Mouse (Mus musculus): ENCODE data around the gene Pth2. TPM values are rescaled to one million over a fixed set of nuclear protein-coding genes. Genes with fewer than 3 reads are reported as not detected.

Gene Pth2
- polyA plus RNA-seq (2015; fragmentation: Nextera tagmentation; extraction: Ambion mirVana) = not detected in 2 replicates

DNA sequence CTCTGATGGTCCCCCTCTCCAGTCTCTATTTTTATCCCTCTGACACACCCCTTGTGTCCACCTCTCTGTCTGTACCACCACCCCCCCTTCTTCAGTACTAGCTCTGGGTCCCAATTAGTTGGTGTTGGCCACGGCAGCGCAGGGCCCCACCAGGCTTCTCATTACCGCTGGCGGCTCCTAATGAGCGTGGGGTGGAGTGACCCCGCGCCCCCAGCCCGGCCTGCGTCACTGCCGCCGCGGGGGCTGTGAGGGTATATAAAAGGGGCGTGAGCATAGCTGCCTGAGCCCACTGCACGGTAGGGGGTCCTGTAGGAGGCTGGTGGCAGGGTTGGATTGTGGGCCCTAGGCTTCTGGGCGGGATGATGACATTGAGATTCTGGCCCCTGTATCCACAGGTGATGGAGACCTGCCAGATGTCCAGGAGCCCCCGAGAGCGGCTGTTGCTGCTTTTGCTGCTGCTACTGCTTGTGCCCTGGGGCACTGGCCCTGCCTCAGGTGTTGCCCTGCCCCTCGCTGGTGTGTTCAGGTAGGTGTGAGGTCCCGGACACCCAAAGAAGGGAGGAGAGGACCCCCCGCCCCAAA, at the start of gene Pth2:
Pth2 (plus strand) TSS at position 100 of the 582 bp plus-strand sequence.
- Histone ChIP-seq H3K4me2 (no peak within 1 kb of the TSS), H3K27ac (no peak within 1 kb of the TSS), H3K27me3 (peaks cover 99% of the 10 kb centered on the region), H3K36me3 (no peaks in the 10 kb centered on the region), H3K4me3 (peak within 1 kb of the TSS; percentile 4; the same call in 1 of the 2 replicates), H3K4me1 (peaks cover 22% of the 10 kb centered on the region), H3K9ac (no peak within 1 kb of the TSS), H3K9me3 (no peaks in the 10 kb centered on the region)
- WGBS = 10% methylated on average over 20 of the region's 20 CpGs
- no peak for ATAC-seq (ENCODE audit: insufficient number of reproducible peaks, low FRiP score, low TSS enrichment, low read depth)

- Histone ChIP-seq H3K9ac (no peak overlapping the region), H3K36me3 (peaks cover 7% of the 10 kb centered on the region), H3K4me1 (peaks cover 31% of the 10 kb centered on the region), H3K27me3 (0 out of 2 replicates have a peak, but pooled peaks cover 6% of the 10 kb centered on the region), H3K9me3 (no peaks in the 10 kb centered on the region), H3K27ac (no peak overlapping the region), H3K4me3 (no peak overlapping the region), H3K4me2 (no peak overlapping the region)
- ATAC-seq (ENCODE audit: insufficient number of reproducible peaks, low FRiP score, low TSS enrichment, low read depth) = no peak
- WGBS = 83% methylated on average over 11 of the region's 11 CpGs
Observed at GRCm38 (mm10) chr7:45131850-45132249, 48.9 kb upstream of the Pth2 start.

DNA sequence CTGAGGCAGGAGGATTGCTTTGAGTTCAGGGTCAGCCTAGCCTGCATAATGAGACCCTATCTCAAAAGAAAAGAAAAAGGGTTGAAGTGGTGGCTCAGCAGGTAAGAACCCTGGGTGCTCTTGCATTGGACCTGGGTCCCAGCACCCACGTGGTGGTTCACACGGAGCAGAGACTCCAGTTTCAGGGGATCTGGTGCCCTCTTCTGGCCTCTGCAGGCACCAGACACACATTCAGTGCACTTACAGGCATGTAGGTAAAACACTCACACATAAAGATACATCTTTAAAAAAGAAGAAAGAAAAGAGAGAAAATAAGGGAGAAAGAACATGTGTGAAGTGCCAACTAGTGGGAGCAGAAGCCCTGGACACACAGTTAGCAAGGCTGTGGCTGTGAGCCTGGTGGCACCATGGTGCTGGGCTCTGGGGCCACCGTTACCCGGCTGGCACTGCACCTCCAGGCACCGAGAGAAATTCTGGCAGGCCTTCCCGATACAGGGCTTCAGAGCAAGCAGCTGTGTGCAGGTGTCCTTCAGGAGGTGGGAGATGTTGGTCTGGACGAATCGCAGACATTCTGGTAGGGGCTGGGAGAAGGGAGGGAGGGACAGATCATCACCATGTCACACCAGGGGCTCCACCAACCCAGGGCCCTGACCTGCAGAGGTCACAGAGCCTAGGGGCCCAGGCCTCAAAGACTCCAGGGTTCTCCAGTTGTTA, 47.2 kb upstream of the Pth2 start:
- Histone ChIP-seq H3K9ac (no peak overlapping the region), H3K27ac (no peak overlapping the region), H3K36me3 (no peaks in the 10 kb centered on the region), H3K9me3 (no peaks in the 10 kb centered on the region), H3K27me3 (0 out of 2 replicates have a peak, but pooled peaks cover 6% of the 10 kb centered on the region), H3K4me3 (no peak overlapping the region), H3K4me1 (peaks cover 24% of the 10 kb centered on the region), H3K4me2 (no peak overlapping the region)
- 71% methylated on average over 8 of the region's 8 CpGs for WGBS
- no peak for ATAC-seq (ENCODE audit: insufficient number of reproducible peaks, low FRiP score, low TSS enrichment, low read depth)

- H3K4me1 ChIP-seq = peaks cover 19% of the 10 kb centered on the region
- H3K27ac ChIP-seq = no peak overlapping the region
- peak; percentile 46; the same call in 1 of the 2 replicates for ATAC-seq (ENCODE audit: insufficient number of reproducible peaks, low FRiP score, low TSS enrichment, low read depth)
- peak overlapping the region; percentile 12; the same call in 1 of the 2 replicates for H3K4me2 ChIP-seq
- H3K9me3 ChIP-seq = no peaks in the 10 kb centered on the region
- H3K4me3 ChIP-seq = no peak overlapping the region
- no peaks in the 10 kb centered on the region for H3K36me3 ChIP-seq
- WGBS = 13% methylated on average over 12 of the region's 12 CpGs
- H3K27me3 ChIP-seq = 0 out of 2 replicates have a peak, but pooled peaks cover 6% of the 10 kb centered on the region
- no peak overlapping the region for H3K9ac ChIP-seq
Observed at GRCm38 (mm10) chr7:45134544-45135026, 46.2 kb upstream of the Pth2 start.

GRCm38 (mm10) chr7:45135370-45135769, 45.4 kb upstream of the Pth2 start:
- Histone ChIP-seq H3K27ac (no peak overlapping the region; the same call in 1 of the 2 replicates), H3K4me1 (peaks cover 15% of the 10 kb centered on the region), H3K9me3 (no peaks in the 10 kb centered on the region), H3K36me3 (no peaks in the 10 kb centered on the region), H3K9ac (no peak overlapping the region), H3K4me2 (peak overlapping the region; percentile 87; the same call in 1 of the 2 replicates), H3K4me3 (peak overlapping the region; percentile 54), H3K27me3 (0 out of 2 replicates have a peak, but pooled peaks cover 6% of the 10 kb centered on the region)
- no peak for ATAC-seq (ENCODE audit: insufficient number of reproducible peaks, low FRiP score, low TSS enrichment, low read depth)
- 73% methylated on average over 3 of the region's 3 CpGs for WGBS

- Histone ChIP-seq H3K27me3 (0 out of 2 replicates have a peak, but pooled peaks cover 6% of the 10 kb centered on the region), H3K9me3 (no peaks in the 10 kb centered on the region), H3K27ac (peak within 1 kb of the TSS; percentile 51; the same call in 1 of the 2 replicates), H3K4me3 (peak within 1 kb of the TSS; percentile 54), H3K4me2 (peak within 1 kb of the TSS; percentile 87), H3K9ac (peak within 1 kb of the TSS; percentile 42), H3K4me1 (peaks cover 15% of the 10 kb centered on the region), H3K36me3 (no peaks in the 10 kb centered on the region)
- 1% methylated on average over 29 of the region's 29 CpGs for WGBS
- ATAC-seq (ENCODE audit: insufficient number of reproducible peaks, low FRiP score, low TSS enrichment, low read depth) = peak; percentile 68; the same call in 1 of the 2 replicates
Observed at GRCm38 (mm10) chr7:45135993-45136567, 44.7 kb upstream of the Pth2 start, which contains the start of the genes Gm45713 and Flt3l. Gene Gm45713, minus strand, starts transcription at chr7:45136231. Gene Flt3l, minus strand, starts transcription at chr7:45136432.

DNA sequence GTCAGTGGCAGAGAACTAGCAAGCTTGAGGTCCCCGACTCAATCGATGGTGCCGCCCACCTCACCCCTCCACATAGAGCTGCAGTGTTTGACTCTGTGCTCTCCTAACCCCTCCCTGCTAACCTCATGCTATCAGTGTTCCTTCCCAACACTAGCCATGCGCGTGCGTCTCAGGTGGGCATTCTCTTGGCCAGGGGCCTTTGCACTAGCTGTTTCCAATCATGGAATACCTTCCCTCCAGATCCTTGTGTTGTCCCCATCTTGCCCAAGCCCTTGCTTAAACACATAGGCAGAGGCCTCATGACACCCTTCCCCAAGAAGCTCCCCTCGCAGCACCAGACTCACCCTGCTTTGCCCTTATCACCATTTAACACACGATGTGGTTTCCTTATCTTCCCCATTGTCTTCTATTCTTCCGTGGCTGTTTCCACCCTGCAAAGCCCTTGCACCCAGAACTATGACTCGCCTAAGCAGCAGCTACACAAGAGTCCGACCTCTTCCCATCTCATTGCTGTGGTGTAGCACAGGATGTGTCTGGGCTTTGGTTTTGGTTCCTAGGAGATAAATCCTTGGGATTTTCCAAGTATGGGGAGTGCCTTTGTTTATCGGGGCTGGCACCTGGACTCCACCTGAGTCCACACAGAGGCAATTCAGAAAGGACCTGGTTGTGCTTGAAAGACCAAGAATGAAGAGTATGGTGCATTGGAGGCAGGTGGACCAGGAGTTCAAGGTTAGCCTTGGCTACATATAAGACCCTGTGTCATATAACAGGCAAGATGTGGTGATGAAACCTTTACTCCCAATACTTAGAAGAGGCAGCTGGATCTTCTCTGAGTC, 43.4 kb upstream of the Pth2 start:
- no peak for ATAC-seq (ENCODE audit: insufficient number of reproducible peaks, low FRiP score, low TSS enrichment, low read depth)
- 81% methylated on average over 12 of the region's 12 CpGs for WGBS
- 0 out of 2 replicates have a peak, but pooled peaks cover 6% of the 10 kb centered on the region for H3K27me3 ChIP-seq

DNA sequence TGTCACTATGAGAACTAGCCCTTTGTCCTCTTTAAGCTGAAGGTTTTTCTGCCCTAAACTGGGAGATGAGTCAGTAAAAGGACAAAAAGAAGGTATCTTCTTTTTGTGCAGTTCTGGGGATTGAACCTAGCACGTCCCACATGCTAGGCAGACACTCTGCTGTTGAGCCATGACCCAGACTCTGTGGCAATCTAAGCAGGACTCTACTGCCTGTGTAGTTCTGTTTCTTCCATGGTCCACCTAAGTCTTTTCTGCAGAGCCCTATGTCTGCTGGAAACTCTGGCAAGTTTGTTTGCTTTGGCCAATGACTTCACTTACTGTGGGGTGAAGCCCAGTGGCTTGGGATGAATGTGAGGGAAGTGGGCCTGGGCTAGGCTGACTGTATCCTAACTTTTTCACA, 42.4 kb upstream of the Pth2 start:
- Histone ChIP-seq H3K4me2 (no peak overlapping the region), H3K9me3 (no peaks in the 10 kb centered on the region), H3K36me3 (peaks cover 17% of the 10 kb centered on the region), H3K27ac (no peak overlapping the region), H3K9ac (no peak overlapping the region), H3K4me3 (no peak overlapping the region), H3K27me3 (0 out of 2 replicates have a peak, but pooled peaks cover 6% of the 10 kb centered on the region), H3K4me1 (peaks cover 15% of the 10 kb centered on the region)
- no peak for ATAC-seq (ENCODE audit: insufficient number of reproducible peaks, low FRiP score, low TSS enrichment, low read depth)
- 79% methylated on average over 1 of the region's 1 CpGs for WGBS

More for the DNA sequence above, 43.4 kb upstream of the Pth2 start:
- peaks cover 15% of the 10 kb centered on the region for H3K4me1 ChIP-seq
- no peak overlapping the region for H3K27ac ChIP-seq
- H3K9me3 ChIP-seq = no peaks in the 10 kb centered on the region
- no peak overlapping the region for H3K4me3 ChIP-seq
- H3K4me2 ChIP-seq = no peak overlapping the region
- H3K9ac ChIP-seq = no peak overlapping the region
- H3K36me3 ChIP-seq = peaks cover 8% of the 10 kb centered on the region

DNA sequence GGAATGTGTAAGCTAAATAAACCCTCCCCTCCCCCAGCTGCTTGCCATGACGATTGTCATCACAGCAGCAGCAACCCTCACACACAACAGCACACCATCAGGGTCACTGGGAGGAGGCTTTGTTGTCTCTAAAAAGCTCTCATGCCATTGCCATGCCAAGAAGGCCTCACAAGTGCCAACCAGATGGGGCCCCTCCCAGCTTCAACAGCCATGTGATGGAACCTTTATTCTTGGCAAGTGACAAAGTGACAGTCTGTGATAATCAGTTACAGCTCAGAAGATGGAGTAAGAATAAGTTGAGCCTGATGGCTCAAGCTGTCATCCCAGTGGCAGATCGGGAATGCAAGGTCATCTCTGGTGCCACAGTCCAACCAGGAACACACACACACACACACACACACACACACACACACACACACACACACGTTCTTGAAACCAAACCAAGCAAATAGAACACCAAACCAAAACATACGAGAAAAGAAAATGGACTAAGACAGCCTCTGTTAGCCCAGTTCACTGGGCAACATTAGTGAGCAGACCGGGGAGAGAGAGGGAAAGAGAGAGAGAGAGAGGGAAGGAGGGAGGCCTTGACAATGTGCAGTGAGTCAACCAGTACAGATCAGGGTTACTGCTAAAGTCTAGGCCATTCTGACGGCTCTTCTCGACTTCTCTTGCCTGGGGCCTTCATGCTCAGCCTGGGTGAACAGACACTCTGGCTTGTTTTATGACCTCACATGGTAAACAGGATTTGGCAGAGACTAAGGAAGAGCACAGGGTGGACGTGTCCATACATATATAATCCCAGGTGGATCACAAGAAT, 40.7 kb upstream of the Pth2 start:
- H3K27me3 ChIP-seq = 0 out of 2 replicates have a peak, but pooled peaks cover 5% of the 10 kb centered on the region
- H3K36me3 ChIP-seq = peaks cover 34% of the 10 kb centered on the region
- no peak for ATAC-seq (ENCODE audit: insufficient number of reproducible peaks, low FRiP score, low TSS enrichment, low read depth)
- no peak overlapping the region for H3K4me3 ChIP-seq
- peaks cover 9% of the 10 kb centered on the region for H3K4me1 ChIP-seq
- H3K9ac ChIP-seq = no peak overlapping the region
- 63% methylated on average over 8 of the region's 8 CpGs for WGBS
- no peak overlapping the region for H3K4me2 ChIP-seq
- H3K9me3 ChIP-seq = no peaks in the 10 kb centered on the region
- H3K27ac ChIP-seq = no peak overlapping the region

DNA sequence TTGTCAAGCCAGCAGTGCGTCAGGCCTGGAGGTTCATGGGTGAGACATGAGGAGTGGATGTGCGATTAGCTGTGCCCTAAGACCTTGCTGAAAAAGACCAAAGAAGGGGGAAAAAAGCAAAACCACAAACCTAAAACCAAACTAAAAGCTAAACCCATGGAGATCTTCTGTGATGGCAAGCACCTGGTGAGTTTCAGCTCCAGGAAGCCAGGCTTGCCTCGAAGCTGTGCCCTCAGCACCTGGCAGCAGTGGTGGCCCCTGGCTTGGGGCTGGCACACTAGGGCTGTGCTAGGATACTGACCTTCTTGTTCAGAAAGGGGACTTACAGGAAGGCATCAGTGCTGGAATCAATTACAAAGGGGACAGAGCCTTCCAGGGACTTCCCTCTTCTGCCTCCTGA, 39.5 kb upstream of the Pth2 start:
- 92% methylated on average over 3 of the region's 3 CpGs for WGBS
- H3K27ac ChIP-seq = no peak overlapping the region
- H3K4me2 ChIP-seq = no peak overlapping the region
- no peaks in the 10 kb centered on the region; the same call in 1 of the 2 replicates for H3K4me1 ChIP-seq
- no peaks in the 10 kb centered on the region for H3K9me3 ChIP-seq
- no peaks in the 10 kb centered on the region for H3K27me3 ChIP-seq
- H3K4me3 ChIP-seq = no peak overlapping the region
- peaks cover 46% of the 10 kb centered on the region for H3K36me3 ChIP-seq
- H3K9ac ChIP-seq = no peak overlapping the region
- ATAC-seq (ENCODE audit: insufficient number of reproducible peaks, low FRiP score, low TSS enrichment, low read depth) = no peak

All from limb, embryonic 15.5 days (tissue).